Mouse (Mus musculus) CH12.LX (cell line): ENCODE results near the gene Lrmda.

ENCODE experiments used
- CHD2 ChIP-seq: IDR thresholded peaks from 2 replicates; pipeline ENCODE4 v1.6.1; 2011; ENCODE audit warnings: low read length, improper control_type of control experiment
- CTCF ChIP-seq, 2 experiments: IDR thresholded peaks in 1 of 2; conservative IDR thresholded peaks in 1 of 2; 2 replicates each; pipeline ENCODE4 v1.5.1; 2011 to 2012; ENCODE audit warnings: low read depth in 2 of 2, low read length in 2 of 2, improper control_type of control experiment in 1 of 2, inconsistent platforms in 1 of 2, mild to moderate bottlenecking in 1 of 2, moderate library complexity in 1 of 2
- GABPA ChIP-seq: IDR thresholded peaks from 2 replicates; pipeline ENCODE4 v1.6.1; 2012; ENCODE audit warnings: low read depth, low read length, improper control_type of control experiment, inconsistent platforms; ENCODE audit not compliant: insufficient replicate concordance
- MYC ChIP-seq: IDR thresholded peaks from 2 replicates; pipeline ENCODE4 v1.6.1; 2011; ENCODE audit warnings: low read depth, mild to moderate bottlenecking, improper control_type of control experiment, low read length
- POLR2A ChIP-seq: IDR thresholded peaks from 2 replicates; pipeline ENCODE4 v1.6.1; 2011; ENCODE audit warnings: low read depth, mild to moderate bottlenecking, improper control_type of control experiment, low read length
- TCF12 ChIP-seq: IDR thresholded peaks from 2 replicates; pipeline ENCODE4 v1.6.1; 2014; ENCODE audit warnings: low read depth, mild to moderate bottlenecking, inconsistent platforms, low read length, improper control_type of control experiment
- UBTF ChIP-seq: IDR thresholded peaks from 2 replicates; pipeline ENCODE4 v1.6.1; 2012; ENCODE audit warnings: low read depth, mild to moderate bottlenecking, inconsistent platforms, low read length, improper control_type of control experiment, moderate library complexity
- USF2 ChIP-seq: conservative IDR thresholded peaks from 2 replicates; pipeline ENCODE4 v1.6.1; 2011; ENCODE audit warnings: low read depth, low read length, improper control_type of control experiment
- ZMIZ1 ChIP-seq: IDR thresholded peaks from 2 replicates; pipeline ENCODE4 v1.6.1; 2012; ENCODE audit warnings: low read depth, mild to moderate bottlenecking, inconsistent platforms, low read length, improper control_type of control experiment

DNA sequence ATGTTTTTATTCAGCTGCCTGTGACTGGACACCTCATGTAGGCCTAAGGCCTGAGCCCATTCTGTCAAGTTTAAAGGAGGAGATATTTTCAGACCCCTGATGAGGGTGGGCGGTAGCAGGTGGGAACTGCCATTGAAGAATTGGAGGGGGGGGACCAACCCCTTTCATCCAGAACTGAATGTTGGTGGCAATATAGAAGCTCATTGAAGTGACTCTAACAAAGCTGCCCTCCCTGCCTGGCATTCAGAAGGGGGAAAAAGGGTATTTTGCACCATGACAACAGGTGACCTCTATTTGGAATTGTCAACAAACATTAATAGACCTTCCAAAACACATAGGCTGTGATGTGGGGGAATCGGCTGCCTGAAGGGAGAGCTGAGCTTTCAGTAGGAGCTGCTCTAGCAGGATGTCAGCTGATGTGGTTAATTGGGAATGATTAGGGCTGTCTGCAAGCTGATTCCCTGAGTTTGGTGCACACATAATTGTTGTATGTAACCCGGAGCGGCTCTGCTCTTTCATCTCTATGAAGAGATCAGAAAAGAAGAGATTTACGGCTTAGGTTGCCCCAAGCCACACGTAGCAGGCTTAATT lies 690.7 kb downstream of the Lrmda start:
- TF ChIP-seq USF2 (no peak), UBTF (no peak), GABPA (no peak), CTCF (conservative IDR thresholded peaks at IDR 0.05 in 1 of 2, IDR thresholded peaks at IDR 0.05 in 1 of 2; ENCODE audit: low read depth in 2 of 2, low read length in 2 of 2) (no peak), CHD2 (no peak), POLR2A (no peak), ZMIZ1 (no peak), TCF12 (no peak), MYC (no peak)
